Mouse (Mus musculus): ENCODE measurements around the gene Pomgnt1. TPM values are rescaled to one million over a fixed set of nuclear protein-coding genes. Genes with fewer than 3 reads are reported as not detected.
A peak's percentile ranks its signal among the peaks of the same experiment; 100 is the strongest.

Pomgnt1 gene
- polyA plus RNA-seq, 1 experiment from 2014 or later = 54.8 TPM

DNA sequence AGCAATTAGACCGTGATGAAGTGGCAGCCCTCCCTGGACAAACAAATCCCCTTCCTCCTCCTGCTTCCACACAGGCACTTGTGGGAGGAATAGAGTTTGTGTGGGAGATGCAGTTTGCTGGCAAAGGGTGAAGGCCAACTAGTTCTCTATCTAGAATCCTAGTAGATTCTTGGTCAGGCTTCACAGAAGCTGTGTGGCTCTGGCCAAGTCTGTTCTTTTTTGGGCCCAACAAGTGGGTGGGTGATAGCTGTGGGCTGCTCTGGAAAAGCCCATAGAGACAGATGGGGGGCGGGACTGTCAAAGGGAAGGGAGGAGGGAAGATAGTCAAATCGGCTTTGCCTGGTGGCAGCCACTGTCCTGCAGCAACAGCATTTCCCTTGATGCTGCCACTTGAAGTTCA lies 37.1 kb downstream of the Pomgnt1 start:
- Histone ChIP-seq H3K27ac (ENCODE audit: low read depth, low read length) (no peak overlapping the region), H3K36me3 (ENCODE audit: control insufficient read depth, insufficient read depth, low read length) (peaks cover 38% of the 10 kb centered on the region), H3K4me3 (ENCODE audit: low read depth, low read length) (no peak overlapping the region), H3K4me2 (ENCODE audit: low read length) (no peak overlapping the region), H3K9ac (ENCODE audit: low read length) (no peak overlapping the region), H3K4me1 (ENCODE audit: control insufficient read depth, insufficient read depth, low read length) (no peaks in the 10 kb centered on the region), H3K27me3 (replicated peaks; ENCODE audit: control insufficient read depth, insufficient read depth, low read length) (no peaks in the 10 kb centered on the region), H3K9me3 (replicated peaks; ENCODE audit: control insufficient read depth, low read length) (no peaks in the 10 kb centered on the region)
- 79% methylated on average over 3 of the region's 3 CpGs for WGBS
- DNase-seq (ENCODE audit: low spot score) = no peak
- ATAC-seq = no peak

DNA sequence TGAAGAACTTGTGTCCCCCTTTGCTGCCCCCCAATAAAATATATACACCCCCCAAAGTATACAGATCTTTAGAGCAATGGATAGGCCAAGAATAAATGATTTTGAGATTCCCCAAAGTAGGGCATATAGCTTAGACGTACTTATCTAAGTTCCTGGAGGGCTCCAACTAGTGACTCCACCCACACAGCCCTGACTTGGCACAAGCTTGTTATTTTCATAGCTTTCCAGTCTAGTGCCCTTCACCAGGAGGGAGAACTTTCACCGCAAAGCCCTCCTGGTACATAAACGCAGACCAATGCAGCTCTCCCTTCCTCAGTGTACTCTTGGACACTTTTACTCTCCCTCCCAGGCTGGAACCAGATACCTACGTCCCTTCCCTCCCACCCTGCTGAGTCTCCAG lies 38.5 kb downstream of the Pomgnt1 start:
- H3K4me2 ChIP-seq (ENCODE audit: low read length) = no peak overlapping the region
- ATAC-seq = no peak
- no peaks in the 10 kb centered on the region for H3K9me3 ChIP-seq (replicated peaks; ENCODE audit: control insufficient read depth, low read length)
- peaks cover 24% of the 10 kb centered on the region for H3K36me3 ChIP-seq (ENCODE audit: control insufficient read depth, insufficient read depth, low read length)
- WGBS = 82% methylated on average over 4 of the region's 4 CpGs
- H3K27me3 ChIP-seq (replicated peaks; ENCODE audit: control insufficient read depth, insufficient read depth, low read length) = no peaks in the 10 kb centered on the region
- no peak overlapping the region for H3K4me3 ChIP-seq (ENCODE audit: low read depth, low read length)
- no peak for DNase-seq (ENCODE audit: low spot score)
- H3K27ac ChIP-seq (ENCODE audit: low read depth, low read length) = no peak overlapping the region
- H3K4me1 ChIP-seq (ENCODE audit: control insufficient read depth, insufficient read depth, low read length) = no peaks in the 10 kb centered on the region
- no peak overlapping the region for H3K9ac ChIP-seq (ENCODE audit: low read length)

DNA sequence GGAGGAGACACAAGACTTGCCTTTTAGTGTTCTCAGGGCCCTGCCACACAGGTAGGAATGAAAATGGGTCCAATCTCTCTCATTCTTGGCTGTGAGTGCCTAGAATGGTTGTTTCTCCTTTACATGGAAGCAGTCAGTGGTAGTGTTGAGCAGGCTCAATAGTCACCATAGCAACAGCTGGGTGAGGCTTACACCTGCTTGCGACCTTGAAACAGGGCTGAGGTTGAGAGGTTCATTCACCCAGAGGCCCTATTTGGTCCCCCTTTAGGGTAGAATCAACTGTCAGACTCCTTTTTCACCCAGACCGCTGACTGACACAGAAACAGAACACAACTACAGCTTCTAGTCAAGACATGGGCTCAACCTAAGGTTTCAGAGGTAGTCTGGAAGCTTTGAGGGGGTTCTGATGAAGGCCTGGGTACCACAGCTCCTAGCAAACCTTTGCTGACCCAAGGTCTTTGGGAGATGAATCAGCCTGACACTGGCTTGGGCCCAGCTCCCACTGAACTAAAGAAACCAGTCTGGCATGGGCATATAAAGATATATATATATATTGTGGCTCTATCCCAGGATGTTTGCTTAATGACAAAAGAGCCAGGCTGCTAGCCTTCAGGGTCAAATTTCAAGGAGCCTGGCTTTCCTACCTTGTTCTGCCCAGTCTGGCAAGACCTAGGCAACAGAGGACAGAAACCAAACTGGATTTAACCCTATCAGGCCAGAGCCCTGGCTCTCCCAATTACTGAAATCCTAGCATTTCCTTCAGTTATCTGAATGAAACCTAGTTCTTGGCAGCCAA lies 41.3 kb downstream of the Pomgnt1 start:
- Histone ChIP-seq H3K36me3 (ENCODE audit: control insufficient read depth, insufficient read depth, low read length) (no peaks in the 10 kb centered on the region), H3K27ac (ENCODE audit: low read depth, low read length) (no peak overlapping the region), H3K9me3 (replicated peaks; ENCODE audit: control insufficient read depth, low read length) (no peaks in the 10 kb centered on the region), H3K4me1 (ENCODE audit: control insufficient read depth, insufficient read depth, low read length) (no peaks in the 10 kb centered on the region), H3K27me3 (replicated peaks; ENCODE audit: control insufficient read depth, insufficient read depth, low read length) (no peaks in the 10 kb centered on the region), H3K4me3 (ENCODE audit: low read depth, low read length) (no peak overlapping the region), H3K9ac (ENCODE audit: low read length) (no peak overlapping the region), H3K4me2 (ENCODE audit: low read length) (no peak overlapping the region)
- ATAC-seq (no peak), DNase-seq (ENCODE audit: low spot score) (no peak)
- WGBS = 85% methylated on average over 2 of the region's 2 CpGs

DNA sequence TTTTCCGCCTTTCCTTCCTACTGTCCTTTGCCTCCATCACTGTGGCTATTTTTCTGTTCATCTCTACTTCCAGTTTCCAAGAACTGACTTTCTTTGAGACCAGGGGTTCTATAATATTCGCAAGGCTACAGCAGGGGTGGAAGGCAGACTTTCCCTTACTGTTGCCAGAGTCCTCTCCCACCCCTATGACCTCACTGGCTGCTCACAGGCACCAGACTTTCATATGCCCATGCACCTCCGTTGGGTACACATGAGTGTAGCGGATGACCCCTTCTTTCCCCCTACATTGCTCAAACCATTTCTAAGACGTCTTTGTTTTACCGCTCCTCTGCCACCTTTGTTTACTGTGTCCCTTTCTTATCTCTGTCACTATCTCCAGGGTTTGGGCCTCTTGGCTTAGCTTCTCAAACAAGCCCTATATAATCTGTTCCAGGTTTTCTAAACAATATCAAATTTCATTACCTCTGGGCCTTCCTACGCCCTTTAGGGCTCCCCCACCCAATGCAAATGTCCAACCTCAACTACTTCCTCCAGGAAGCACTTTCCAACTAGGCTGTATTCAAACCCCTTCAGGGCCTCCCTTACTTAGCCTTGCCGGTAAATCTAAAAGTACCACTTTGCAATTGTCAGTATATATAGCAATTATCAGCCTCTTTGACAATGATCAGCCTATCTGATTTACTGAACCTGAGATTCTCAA lies 42.2 kb downstream of the Pomgnt1 start:
- no peak for ATAC-seq
- no peak overlapping the region for H3K4me2 ChIP-seq (ENCODE audit: low read length)
- H3K9ac ChIP-seq (ENCODE audit: low read length) = no peak overlapping the region
- no peak for DNase-seq (ENCODE audit: low spot score)
- no peak overlapping the region for H3K4me3 ChIP-seq (ENCODE audit: low read depth, low read length)
- 80% methylated on average over 8 of the region's 8 CpGs for WGBS
- H3K4me1 ChIP-seq (ENCODE audit: control insufficient read depth, insufficient read depth, low read length) = no peaks in the 10 kb centered on the region
- no peak overlapping the region for H3K27ac ChIP-seq (ENCODE audit: low read depth, low read length)
- H3K27me3 ChIP-seq (replicated peaks; ENCODE audit: control insufficient read depth, insufficient read depth, low read length) = no peaks in the 10 kb centered on the region
- no peaks in the 10 kb centered on the region for H3K9me3 ChIP-seq (replicated peaks; ENCODE audit: control insufficient read depth, low read length)
- H3K36me3 ChIP-seq (ENCODE audit: control insufficient read depth, insufficient read depth, low read length) = no peaks in the 10 kb centered on the region

DNA sequence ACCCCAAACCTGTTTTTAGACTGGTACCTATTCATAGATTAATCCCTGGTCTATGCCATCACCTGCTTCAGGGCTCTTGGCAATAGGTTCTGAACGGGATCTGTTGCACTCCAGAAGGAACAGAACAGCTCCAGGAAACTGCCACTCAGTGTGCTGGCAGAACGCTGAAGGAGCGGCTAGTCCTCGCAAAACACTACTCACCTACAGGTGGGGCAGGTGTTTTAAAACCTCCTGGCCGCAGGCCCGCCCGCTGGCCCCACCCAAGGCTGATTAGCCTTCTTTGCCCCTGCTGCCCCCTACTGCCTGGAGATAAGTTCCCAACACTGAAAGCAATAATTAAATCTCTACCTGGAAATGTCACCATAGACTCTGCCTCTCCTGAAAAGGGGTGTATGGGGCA lies 43.8 kb downstream of the Pomgnt1 start, which contains the start of gene Tspan1:
Gene Tspan1, minus strand, starts transcription at position 198 of the 400 bp plus-strand sequence.
- 35% methylated on average over 7 of the region's 7 CpGs for WGBS
- H3K4me3 ChIP-seq (ENCODE audit: low read depth, low read length) = no peak within 1 kb of the TSS

DNA sequence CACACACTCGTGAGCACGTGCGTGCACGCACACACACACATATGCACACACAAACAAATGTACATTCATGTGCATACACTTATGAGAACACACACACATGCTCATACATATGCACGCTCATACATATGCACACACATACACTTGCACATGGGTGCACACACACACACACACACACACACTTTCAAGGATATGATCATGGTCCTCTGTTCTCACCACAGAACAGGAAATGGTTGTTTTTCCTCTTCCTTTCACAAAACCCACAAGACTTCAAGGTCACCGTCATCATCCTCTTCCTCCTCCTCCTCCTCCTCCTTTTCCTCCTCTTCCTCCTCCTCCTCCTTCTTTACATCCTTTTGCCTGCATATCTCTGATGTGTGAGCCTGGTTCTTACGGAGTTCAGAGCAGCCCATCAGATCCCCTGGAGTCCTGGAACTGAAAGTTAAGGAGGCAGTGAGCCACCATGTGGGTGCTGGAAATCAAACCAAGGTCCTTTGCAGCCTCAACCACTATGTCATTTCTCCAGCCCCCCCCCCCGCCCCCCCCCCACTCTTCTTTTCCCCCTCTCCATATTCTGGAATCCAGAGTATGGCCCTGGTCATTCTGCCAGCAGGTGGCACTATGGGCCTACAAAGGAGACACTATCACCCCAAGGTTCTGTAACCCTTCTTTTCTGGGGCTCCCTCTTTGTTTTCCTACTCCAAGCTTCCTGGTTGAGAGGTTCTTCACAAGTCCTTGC lies 45.1 kb downstream of the Pomgnt1 start:
- DNase-seq (ENCODE audit: low spot score) (peak; percentile 83), ATAC-seq (peak; percentile 85)
- no peak overlapping the region for H3K4me2 ChIP-seq (ENCODE audit: low read length)
- no peak overlapping the region for H3K9ac ChIP-seq (ENCODE audit: low read length)
- H3K36me3 ChIP-seq (ENCODE audit: control insufficient read depth, insufficient read depth, low read length) = no peaks in the 10 kb centered on the region
- no peak overlapping the region for H3K27ac ChIP-seq (ENCODE audit: low read depth, low read length)
- WGBS = 84% methylated on average over 7 of the region's 8 CpGs
- no peak overlapping the region for H3K4me3 ChIP-seq (ENCODE audit: low read depth, low read length)
- no peaks in the 10 kb centered on the region for H3K9me3 ChIP-seq (replicated peaks; ENCODE audit: control insufficient read depth, low read length)
- H3K4me1 ChIP-seq (ENCODE audit: control insufficient read depth, insufficient read depth, low read length) = no peaks in the 10 kb centered on the region
- H3K27me3 ChIP-seq (replicated peaks; ENCODE audit: control insufficient read depth, insufficient read depth, low read length) = no peaks in the 10 kb centered on the region

More for the DNA sequence above, 43.8 kb downstream of the Pomgnt1 start, which contains the start of gene Tspan1:
- H3K9me3 ChIP-seq (replicated peaks; ENCODE audit: control insufficient read depth, low read length) = no peaks in the 10 kb centered on the region
- ATAC-seq (no peak), DNase-seq (ENCODE audit: low spot score) (no peak)
- H3K4me2 ChIP-seq (ENCODE audit: low read length) = no peak within 1 kb of the TSS
- no peak within 1 kb of the TSS for H3K27ac ChIP-seq (ENCODE audit: low read depth, low read length)
- H3K36me3 ChIP-seq (ENCODE audit: control insufficient read depth, insufficient read depth, low read length) = no peaks in the 10 kb centered on the region
- H3K4me1 ChIP-seq (ENCODE audit: control insufficient read depth, insufficient read depth, low read length) = no peaks in the 10 kb centered on the region
- H3K9ac ChIP-seq (ENCODE audit: low read length) = no peak within 1 kb of the TSS
- H3K27me3 ChIP-seq (replicated peaks; ENCODE audit: control insufficient read depth, insufficient read depth, low read length) = no peaks in the 10 kb centered on the region

DNA sequence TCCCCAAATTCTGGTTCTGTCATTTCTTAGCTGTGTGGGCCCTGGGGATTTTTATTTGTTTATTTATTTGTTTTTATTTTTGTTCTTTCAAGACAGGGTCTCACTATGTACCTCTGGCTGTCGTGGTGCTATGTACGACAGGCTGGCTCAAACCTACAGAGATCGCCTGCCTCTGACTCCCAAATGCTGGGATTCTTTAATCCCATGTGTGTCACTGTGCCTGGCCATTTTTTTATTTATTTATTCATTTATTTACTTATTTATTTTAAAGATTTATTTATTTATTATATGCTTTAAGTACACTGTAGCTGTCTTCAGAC lies 45.7 kb downstream of the Pomgnt1 start:
- Histone ChIP-seq H3K36me3 (ENCODE audit: control insufficient read depth, insufficient read depth, low read length) (no peaks in the 10 kb centered on the region), H3K4me3 (ENCODE audit: low read depth, low read length) (no peak overlapping the region), H3K27me3 (replicated peaks; ENCODE audit: control insufficient read depth, insufficient read depth, low read length) (no peaks in the 10 kb centered on the region), H3K27ac (ENCODE audit: low read depth, low read length) (no peak overlapping the region), H3K9ac (ENCODE audit: low read length) (no peak overlapping the region), H3K4me2 (ENCODE audit: low read length) (no peak overlapping the region), H3K4me1 (ENCODE audit: control insufficient read depth, insufficient read depth, low read length) (no peaks in the 10 kb centered on the region), H3K9me3 (replicated peaks; ENCODE audit: control insufficient read depth, low read length) (no peaks in the 10 kb centered on the region)
- WGBS = 72% methylated on average over 3 of the region's 3 CpGs
- DNase-seq (ENCODE audit: low spot score) (no peak), ATAC-seq (peak; percentile 43)

DNA sequence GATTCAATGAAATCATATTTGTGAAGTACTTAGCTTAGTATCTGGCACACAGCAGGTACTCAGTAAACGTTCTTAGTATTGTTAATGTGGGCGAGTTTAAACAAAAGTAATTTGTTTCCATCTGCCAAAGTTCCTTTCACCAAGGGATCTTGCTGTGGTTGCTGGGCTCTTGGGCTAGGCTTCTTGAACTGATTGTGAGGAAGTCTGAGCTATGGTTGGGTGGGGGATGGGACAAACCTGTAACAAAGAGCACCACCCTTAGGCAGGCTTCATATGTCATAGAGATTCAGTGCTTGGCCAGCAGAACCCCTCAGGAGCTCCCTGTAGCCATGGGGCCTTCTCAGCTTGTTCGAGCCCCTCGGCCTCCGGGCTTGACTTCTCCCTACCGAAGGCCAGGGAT lies 49.4 kb downstream of the Pomgnt1 start, which contains the start of the genes 1700042G07Rik and Gm49337:
Gene 1700042G07Rik, plus strand, starts transcription at position 301 of the 400 bp plus-strand sequence.
Gene Gm49337, plus strand, starts transcription at position 313 of the 400 bp plus-strand sequence.
- ATAC-seq = no peak
- 80% methylated on average over 6 of the region's 6 CpGs for WGBS
- Histone ChIP-seq H3K4me1 (ENCODE audit: control insufficient read depth, insufficient read depth, low read length) (peaks cover 14% of the 10 kb centered on the region), H3K9ac (ENCODE audit: low read length) (no peak within 1 kb of the TSS), H3K4me3 (ENCODE audit: low read depth, low read length) (no peak within 1 kb of the TSS), H3K27ac (ENCODE audit: low read depth, low read length) (no peak within 1 kb of the TSS), H3K9me3 (replicated peaks; ENCODE audit: control insufficient read depth, low read length) (no peaks in the 10 kb centered on the region), H3K36me3 (ENCODE audit: control insufficient read depth, insufficient read depth, low read length) (no peaks in the 10 kb centered on the region), H3K4me2 (ENCODE audit: low read length) (no peak within 1 kb of the TSS), H3K27me3 (replicated peaks; ENCODE audit: control insufficient read depth, insufficient read depth, low read length) (no peaks in the 10 kb centered on the region)
- no peak for DNase-seq (ENCODE audit: low spot score)
